Mouse (Mus musculus): ENCODE data around the gene Tmem125. TPM values are rescaled to one million over a fixed set of nuclear protein-coding genes. Genes with fewer than 3 reads are reported as not detected.

Tmem125 gene
- total RNA-seq (2014; rRNA removed) (2.9 and 3.5 TPM in 2 replicates), polyA plus RNA-seq (2012; rRNA removed) (13.1 and 17.5 TPM in 2 replicates)

DNA sequence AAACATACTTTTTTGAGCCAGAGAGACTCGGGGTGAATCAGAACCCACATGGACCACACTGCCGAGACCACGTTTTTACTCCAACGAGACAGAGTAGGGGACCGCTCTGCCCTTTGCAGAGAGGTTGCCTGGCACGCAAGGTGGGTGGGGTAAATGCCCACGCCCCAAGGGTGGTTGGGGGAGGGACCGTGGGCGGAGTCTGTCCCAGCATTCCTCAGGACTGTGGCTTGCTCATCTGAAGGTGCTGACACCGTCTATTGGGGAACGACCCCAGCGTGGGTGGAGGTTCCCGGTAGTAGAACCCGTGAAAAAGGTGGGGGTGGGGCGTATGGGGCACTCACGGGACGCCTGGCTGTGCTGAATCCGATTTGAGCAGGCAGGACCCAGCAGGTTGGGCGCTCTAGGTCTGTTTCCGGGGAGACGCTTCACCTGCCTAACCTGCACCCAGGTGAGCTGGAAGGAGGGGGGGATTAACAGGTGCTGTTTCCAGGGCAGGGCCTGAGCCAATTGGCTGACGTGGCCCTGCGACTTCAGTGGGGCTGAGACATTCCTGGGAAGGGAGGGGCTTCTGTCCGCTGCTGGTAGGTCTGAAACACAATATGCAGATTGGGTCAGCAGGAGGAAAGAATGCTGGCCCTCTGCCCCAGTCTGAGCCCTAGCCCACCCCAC is at the start of gene Tmem125:
Gene Tmem125, minus strand, starts transcription at position 453 of the 669 bp plus-strand sequence.
- DNase-seq (ENCODE audit: extremely low read depth, low read depth, low spot score): peak; percentile 82
- TF ChIP-seq CTCF (IDR thresholded peaks at IDR 0.05; ENCODE audit: low read depth, low read length): no peak
- peak; percentile 83 for TF ChIP-seq POLR2A (IDR thresholded peaks at IDR 0.05; ENCODE audit: extremely low read depth, insufficient read depth, low read length)
- no peaks in the 10 kb centered on the region for H3K36me3 ChIP-seq (ENCODE audit: control insufficient read depth, insufficient read depth, low read length)
- H3K27ac ChIP-seq (replicated peaks; ENCODE audit: insufficient read depth, low read depth, low read length): peak within 1 kb of the TSS; percentile 96
- 4% methylated on average over 24 of the region's 24 CpGs for WGBS
- H3K27me3 ChIP-seq (ENCODE audit: control insufficient read depth, insufficient read depth, low read length): no peaks in the 10 kb centered on the region
- peaks cover 2% of the 10 kb centered on the region; the same call in 1 of the 2 replicates for H3K4me1 ChIP-seq (ENCODE audit: control insufficient read depth, insufficient read depth, low read length)
- peak within 1 kb of the TSS; percentile 74 for H3K4me3 ChIP-seq (ENCODE audit: insufficient read depth, low read depth, low read length)
- H3K9ac ChIP-seq (ENCODE audit: low read depth, low read length): peak within 1 kb of the TSS; percentile 82
- no peaks in the 10 kb centered on the region for H3K79me2 ChIP-seq (ENCODE audit: control insufficient read depth, insufficient read depth, low read length)

DNA sequence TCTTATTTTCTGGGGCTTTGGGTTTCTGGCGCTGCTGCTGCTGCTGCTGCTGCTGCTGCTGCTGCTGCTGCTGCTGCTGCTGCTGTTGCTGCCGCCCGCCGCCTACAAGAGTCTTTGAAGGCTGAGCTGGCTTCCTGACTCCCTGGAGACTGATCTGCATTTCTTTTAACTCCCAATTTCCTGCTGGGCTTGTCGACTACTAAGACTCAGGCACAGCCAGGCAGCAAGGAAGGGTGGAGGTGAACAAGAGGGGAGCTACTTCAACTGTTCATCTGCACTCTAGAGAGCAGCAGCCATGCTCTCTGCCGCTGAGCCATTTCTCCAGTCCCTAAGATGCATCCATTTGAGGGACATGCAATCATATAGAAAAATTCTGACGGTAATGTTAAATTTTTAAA is 45.9 kb upstream of the Tmem125 start:
- H3K4me3 ChIP-seq (ENCODE audit: insufficient read depth, low read depth, low read length): no peak overlapping the region
- 24% methylated on average over 7 of the region's 7 CpGs for WGBS
- no peak overlapping the region for H3K9ac ChIP-seq (ENCODE audit: low read depth, low read length)
- no peaks in the 10 kb centered on the region for H3K27me3 ChIP-seq (ENCODE audit: control insufficient read depth, insufficient read depth, low read length)
- no peak overlapping the region for H3K27ac ChIP-seq (replicated peaks; ENCODE audit: insufficient read depth, low read depth, low read length)
- TF ChIP-seq POLR2A (IDR thresholded peaks at IDR 0.05; ENCODE audit: extremely low read depth, insufficient read depth, low read length) (no peak), CTCF (IDR thresholded peaks at IDR 0.05; ENCODE audit: low read depth, low read length) (no peak)
- H3K36me3 ChIP-seq (ENCODE audit: control insufficient read depth, insufficient read depth, low read length): no peaks in the 10 kb centered on the region
- no peaks in the 10 kb centered on the region for H3K4me1 ChIP-seq (ENCODE audit: control insufficient read depth, insufficient read depth, low read length)
- H3K79me2 ChIP-seq (ENCODE audit: control insufficient read depth, insufficient read depth, low read length): no peaks in the 10 kb centered on the region
- DNase-seq (ENCODE audit: extremely low read depth, low read depth, low spot score): no peak

DNA sequence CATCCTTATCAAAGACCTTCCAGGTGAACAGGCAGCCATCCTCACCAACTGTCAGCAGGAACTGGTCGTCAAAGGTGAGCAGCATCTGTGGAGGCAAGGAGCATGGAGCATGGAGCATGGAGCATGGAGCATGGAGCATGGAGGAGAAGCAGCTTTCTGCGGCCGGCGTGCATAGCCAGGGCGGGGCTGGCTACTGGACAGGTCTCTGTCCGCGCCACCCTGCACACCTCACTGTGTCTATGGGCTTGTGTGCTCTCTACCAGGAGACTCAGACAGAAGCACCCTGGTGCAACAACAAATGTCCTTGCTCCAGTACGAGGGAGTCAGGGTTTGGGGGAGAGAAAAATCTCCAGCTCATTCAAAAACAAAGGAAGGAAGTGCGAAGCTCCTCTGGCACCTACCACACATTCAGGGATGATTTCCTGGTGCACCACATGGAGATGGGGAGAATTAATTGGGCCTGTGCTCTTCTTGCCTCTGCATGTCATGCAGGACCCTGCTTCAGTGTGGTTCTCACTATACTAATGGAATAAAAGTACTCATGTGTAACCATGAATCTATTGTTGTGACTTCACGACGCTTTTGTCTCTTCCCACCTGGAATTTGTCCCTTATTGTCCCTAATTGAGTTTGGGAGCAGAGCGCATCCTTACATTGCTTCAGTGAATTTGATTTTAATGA is 45.3 kb upstream of the Tmem125 start:
- H3K36me3 ChIP-seq (ENCODE audit: control insufficient read depth, insufficient read depth, low read length): no peaks in the 10 kb centered on the region
- H3K27me3 ChIP-seq (ENCODE audit: control insufficient read depth, insufficient read depth, low read length): no peaks in the 10 kb centered on the region
- no peak overlapping the region for H3K4me3 ChIP-seq (ENCODE audit: insufficient read depth, low read depth, low read length)
- no peaks in the 10 kb centered on the region for H3K79me2 ChIP-seq (ENCODE audit: control insufficient read depth, insufficient read depth, low read length)
- H3K9ac ChIP-seq (ENCODE audit: low read depth, low read length): no peak overlapping the region
- H3K4me1 ChIP-seq (ENCODE audit: control insufficient read depth, insufficient read depth, low read length): no peaks in the 10 kb centered on the region
- no peak overlapping the region for H3K27ac ChIP-seq (replicated peaks; ENCODE audit: insufficient read depth, low read depth, low read length)
- no peak for DNase-seq (ENCODE audit: extremely low read depth, low read depth, low spot score)
- 70% methylated on average over 12 of the region's 12 CpGs for WGBS
- TF ChIP-seq CTCF (IDR thresholded peaks at IDR 0.05; ENCODE audit: low read depth, low read length): no peak
- TF ChIP-seq POLR2A (IDR thresholded peaks at IDR 0.05; ENCODE audit: extremely low read depth, insufficient read depth, low read length): no peak

DNA sequence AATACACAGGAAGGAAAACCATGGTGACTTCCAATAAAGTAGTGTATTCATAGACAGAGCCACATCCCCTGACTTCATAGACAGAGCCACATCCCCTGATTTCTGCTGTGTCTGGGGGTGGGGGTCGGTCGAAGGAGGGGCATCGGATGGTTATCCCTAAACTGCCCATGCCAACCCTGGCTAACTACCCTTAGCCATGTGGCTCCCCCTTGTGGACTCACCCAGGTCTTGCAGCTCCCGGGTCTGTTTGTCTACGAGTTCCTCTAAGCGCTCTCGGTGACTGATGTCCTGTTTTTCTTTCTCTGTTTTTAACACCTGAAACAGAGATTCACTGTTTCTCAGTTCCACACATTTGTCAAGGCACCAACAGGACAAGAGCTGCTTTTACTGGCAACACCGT is 38.8 kb upstream of the Tmem125 start:
- Histone ChIP-seq H3K36me3 (ENCODE audit: control insufficient read depth, insufficient read depth, low read length) (no peaks in the 10 kb centered on the region), H3K4me3 (ENCODE audit: insufficient read depth, low read depth, low read length) (no peak overlapping the region), H3K79me2 (ENCODE audit: control insufficient read depth, insufficient read depth, low read length) (no peaks in the 10 kb centered on the region), H3K27ac (replicated peaks; ENCODE audit: insufficient read depth, low read depth, low read length) (no peak overlapping the region), H3K4me1 (ENCODE audit: control insufficient read depth, insufficient read depth, low read length) (no peaks in the 10 kb centered on the region), H3K9ac (ENCODE audit: low read depth, low read length) (no peak overlapping the region), H3K27me3 (ENCODE audit: control insufficient read depth, insufficient read depth, low read length) (no peaks in the 10 kb centered on the region)
- TF ChIP-seq CTCF (IDR thresholded peaks at IDR 0.05; ENCODE audit: low read depth, low read length): peak; percentile 14; the same call in 1 of the 2 replicates
- no peak for TF ChIP-seq POLR2A (IDR thresholded peaks at IDR 0.05; ENCODE audit: extremely low read depth, insufficient read depth, low read length)
- WGBS: 97% methylated on average over 8 of the region's 8 CpGs
- no peak for DNase-seq (ENCODE audit: extremely low read depth, low read depth, low spot score)

DNA sequence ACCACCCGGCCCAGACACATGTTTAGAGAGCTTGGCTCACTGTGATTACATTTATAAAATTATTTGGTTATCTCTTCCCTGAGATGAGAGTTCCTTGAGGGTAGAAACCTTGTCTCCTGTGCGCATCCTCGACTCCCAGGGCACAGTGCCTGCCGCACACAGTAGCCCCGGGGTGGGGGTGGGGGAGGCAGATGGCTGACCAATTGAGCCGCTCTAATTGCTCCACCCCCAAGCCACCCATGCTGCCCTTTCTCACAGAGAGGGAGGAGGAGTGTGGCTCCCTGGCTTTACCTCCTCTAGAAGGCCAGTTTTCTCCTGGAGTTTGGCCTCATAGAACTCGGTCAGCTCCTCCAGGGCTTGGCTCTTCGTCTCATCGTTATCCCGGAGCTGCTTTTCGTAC is 37.7 kb upstream of the Tmem125 start:
- Histone ChIP-seq H3K4me3 (ENCODE audit: insufficient read depth, low read depth, low read length) (no peak overlapping the region), H3K4me1 (ENCODE audit: control insufficient read depth, insufficient read depth, low read length) (no peaks in the 10 kb centered on the region), H3K9ac (ENCODE audit: low read depth, low read length) (no peak overlapping the region), H3K27ac (replicated peaks; ENCODE audit: insufficient read depth, low read depth, low read length) (no peak overlapping the region), H3K27me3 (ENCODE audit: control insufficient read depth, insufficient read depth, low read length) (no peaks in the 10 kb centered on the region), H3K79me2 (ENCODE audit: control insufficient read depth, insufficient read depth, low read length) (no peaks in the 10 kb centered on the region), H3K36me3 (ENCODE audit: control insufficient read depth, insufficient read depth, low read length) (no peaks in the 10 kb centered on the region)
- WGBS: 55% methylated on average over 11 of the region's 11 CpGs
- no peak for DNase-seq (ENCODE audit: extremely low read depth, low read depth, low spot score)
- no peak for TF ChIP-seq POLR2A (IDR thresholded peaks at IDR 0.05; ENCODE audit: extremely low read depth, insufficient read depth, low read length)
- no peak for TF ChIP-seq CTCF (IDR thresholded peaks at IDR 0.05; ENCODE audit: low read depth, low read length)

DNA sequence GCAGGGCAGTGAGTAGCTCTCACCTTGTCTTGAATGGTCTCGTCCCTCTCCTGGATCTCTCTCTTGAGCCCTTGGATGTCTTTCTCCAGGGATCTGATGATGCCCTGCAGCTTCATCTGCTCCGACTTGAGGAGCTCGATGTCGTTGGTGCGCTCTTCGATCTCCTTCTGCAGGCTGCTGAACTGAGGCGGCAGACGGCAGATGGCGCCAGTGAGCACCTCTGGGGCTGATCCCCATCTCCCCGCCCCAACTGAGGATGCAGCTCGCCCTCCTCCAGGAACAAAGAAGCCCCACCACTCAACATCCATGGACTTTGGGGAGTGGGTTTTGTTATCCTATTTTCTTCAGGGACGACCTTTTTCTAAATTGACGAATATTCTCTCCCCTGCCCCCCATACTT is 35.5 kb upstream of the Tmem125 start:
- DNase-seq (ENCODE audit: extremely low read depth, low read depth, low spot score): no peak
- WGBS: 37% methylated on average over 13 of the region's 13 CpGs
- no peak for TF ChIP-seq POLR2A (IDR thresholded peaks at IDR 0.05; ENCODE audit: extremely low read depth, insufficient read depth, low read length)
- peak; percentile 56 for TF ChIP-seq CTCF (IDR thresholded peaks at IDR 0.05; ENCODE audit: low read depth, low read length)
- no peaks in the 10 kb centered on the region for H3K27me3 ChIP-seq (ENCODE audit: control insufficient read depth, insufficient read depth, low read length)
- no peaks in the 10 kb centered on the region for H3K4me1 ChIP-seq (ENCODE audit: control insufficient read depth, insufficient read depth, low read length)
- H3K79me2 ChIP-seq (ENCODE audit: control insufficient read depth, insufficient read depth, low read length): no peaks in the 10 kb centered on the region
- H3K27ac ChIP-seq (replicated peaks; ENCODE audit: insufficient read depth, low read depth, low read length): no peak overlapping the region
- no peak overlapping the region for H3K4me3 ChIP-seq (ENCODE audit: insufficient read depth, low read depth, low read length)
- no peaks in the 10 kb centered on the region for H3K36me3 ChIP-seq (ENCODE audit: control insufficient read depth, insufficient read depth, low read length)
- no peak overlapping the region for H3K9ac ChIP-seq (ENCODE audit: low read depth, low read length)
